Mouse (Mus musculus): ENCODE results near the gene Lcat. TPM values are rescaled to one million over a fixed set of nuclear protein-coding genes. Genes with fewer than 3 reads are reported as not detected.

Lcat gene
- polyA plus RNA-seq, 1 experiment, result 2.7 TPM

- Histone ChIP-seq H3K27ac (ENCODE audit: insufficient read depth, low read length) (no peak within 1 kb of the TSS), H3K4me3 (ENCODE audit: extremely low read depth, insufficient read depth, insufficient read length) (no peak within 1 kb of the TSS), H3K27me3 (ENCODE audit: control insufficient read depth, insufficient read depth, low read length) (no peaks in the 10 kb centered on the region), H3K36me3 (ENCODE audit: control insufficient read depth, insufficient read depth, low read length) (peaks cover 40% of the 10 kb centered on the region), H3K4me1 (ENCODE audit: control insufficient read depth, insufficient read depth, insufficient read length) (no peaks in the 10 kb centered on the region)
- 71% methylated on average over 11 of the region's 11 CpGs for WGBS
- DNase-seq (ENCODE audit: low read depth in 1 of 2, low spot score in 2 of 2), result no peak
- TF ChIP-seq CTCF (IDR thresholded peaks at IDR 0.05; ENCODE audit: extremely low read depth, insufficient read depth, insufficient read length, insufficient replicate concordance) (no peak), POLR2A (IDR thresholded peaks at IDR 0.05; ENCODE audit: low read depth, low read length) (no peak)
Observed at GRCm38 (mm10) chr8:105893339-105893738, 49.8 kb downstream of the Lcat start, which contains the start of gene Nrn1l. Gene Nrn1l, plus strand, starts transcription at chr8:105893567.

- no peak for TF ChIP-seq CTCF (IDR thresholded peaks at IDR 0.05; ENCODE audit: extremely low read depth, insufficient read depth, insufficient read length, insufficient replicate concordance)
- TF ChIP-seq POLR2A (IDR thresholded peaks at IDR 0.05; ENCODE audit: low read depth, low read length), result no peak
- DNase-seq (ENCODE audit: low read depth in 1 of 2, low spot score in 2 of 2), result no peak
- no peaks in the 10 kb centered on the region for H3K4me1 ChIP-seq (ENCODE audit: control insufficient read depth, insufficient read depth, insufficient read length)
- no peaks in the 10 kb centered on the region for H3K27me3 ChIP-seq (ENCODE audit: control insufficient read depth, insufficient read depth, low read length)
- H3K27ac ChIP-seq (ENCODE audit: insufficient read depth, low read length), result no peak overlapping the region
- no peak overlapping the region for H3K4me3 ChIP-seq (ENCODE audit: extremely low read depth, insufficient read depth, insufficient read length)
- H3K36me3 ChIP-seq (ENCODE audit: control insufficient read depth, insufficient read depth, low read length), result peaks cover 48% of the 10 kb centered on the region
- WGBS, result 91% methylated on average over 6 of the region's 6 CpGs
Observed at GRCm38 (mm10) chr8:105892432-105892831, 50.8 kb downstream of the Lcat start.

DNA sequence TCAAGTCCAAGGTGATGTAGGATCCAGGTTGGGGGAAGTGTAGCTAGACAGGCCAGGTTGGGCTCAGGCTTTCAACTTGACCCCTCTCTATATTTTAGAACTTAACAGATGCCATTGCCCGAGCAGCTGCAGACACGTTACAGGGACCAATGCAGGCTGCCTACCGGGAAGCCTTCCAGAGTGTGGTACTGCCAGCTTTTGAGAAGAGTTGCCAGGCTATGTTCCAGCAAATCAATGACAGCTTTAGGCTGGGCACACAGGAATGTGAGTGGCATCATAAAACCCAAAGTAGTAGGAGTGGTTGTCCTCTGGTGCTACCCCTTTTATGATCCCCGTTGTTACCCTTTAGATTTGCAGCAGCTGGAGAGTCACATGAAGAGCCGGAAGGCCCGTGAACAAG is 52.3 kb downstream of the Lcat start:
- no peaks in the 10 kb centered on the region for H3K4me1 ChIP-seq (ENCODE audit: control insufficient read depth, insufficient read depth, insufficient read length)
- no peaks in the 10 kb centered on the region for H3K27me3 ChIP-seq (ENCODE audit: control insufficient read depth, insufficient read depth, low read length)
- H3K4me3 ChIP-seq (ENCODE audit: extremely low read depth, insufficient read depth, insufficient read length), result no peak overlapping the region
- DNase-seq (ENCODE audit: low read depth in 1 of 2, low spot score in 2 of 2), result no peak
- H3K36me3 ChIP-seq (ENCODE audit: control insufficient read depth, insufficient read depth, low read length), result peaks cover 64% of the 10 kb centered on the region
- no peak for TF ChIP-seq POLR2A (IDR thresholded peaks at IDR 0.05; ENCODE audit: low read depth, low read length)
- no peak for TF ChIP-seq CTCF (IDR thresholded peaks at IDR 0.05; ENCODE audit: extremely low read depth, insufficient read depth, insufficient read length, insufficient replicate concordance)
- no peak overlapping the region for H3K27ac ChIP-seq (ENCODE audit: insufficient read depth, low read length)
- 92% methylated on average over 6 of the region's 6 CpGs for whole genome bisulfite sequencing

DNA sequence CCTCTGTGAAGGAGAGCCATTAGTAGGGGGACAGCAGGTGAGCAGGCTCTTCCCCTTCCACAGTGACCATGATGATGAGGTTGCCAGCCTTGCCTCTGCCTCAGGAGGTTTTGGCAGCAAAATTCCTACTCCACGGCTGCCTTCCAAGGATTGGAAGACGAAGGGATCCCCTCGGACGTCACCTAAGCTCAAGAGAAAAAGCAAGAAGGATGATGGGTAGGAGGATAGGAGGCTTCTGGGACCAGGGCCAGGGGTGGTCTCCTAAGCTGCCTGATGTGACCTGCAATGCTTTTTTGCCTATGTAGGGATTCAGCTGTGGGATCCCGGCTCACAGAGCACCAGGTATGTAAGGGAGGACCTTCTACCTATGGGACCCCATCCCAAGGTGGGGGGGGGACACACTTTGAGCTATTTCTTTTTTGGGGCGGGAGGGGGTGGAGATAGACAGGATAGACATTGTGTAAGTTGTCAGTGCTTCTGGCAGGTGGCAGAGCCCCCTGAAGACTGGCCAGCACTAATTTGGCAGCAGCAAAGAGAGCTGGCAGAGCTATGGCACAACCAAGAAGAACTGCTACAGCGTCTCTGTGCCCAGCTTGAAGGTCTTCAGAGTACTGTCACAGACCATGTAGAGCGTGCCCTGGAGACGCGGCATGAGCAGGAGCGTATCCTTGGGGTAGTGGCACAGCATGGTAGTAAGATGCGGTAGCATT is 53.3 kb downstream of the Lcat start:
- H3K27ac ChIP-seq (ENCODE audit: insufficient read depth, low read length), result no peak overlapping the region
- no peak for TF ChIP-seq CTCF (IDR thresholded peaks at IDR 0.05; ENCODE audit: extremely low read depth, insufficient read depth, insufficient read length, insufficient replicate concordance)
- TF ChIP-seq POLR2A (IDR thresholded peaks at IDR 0.05; ENCODE audit: low read depth, low read length), result no peak
- H3K4me3 ChIP-seq (ENCODE audit: extremely low read depth, insufficient read depth, insufficient read length), result no peak overlapping the region
- H3K27me3 ChIP-seq (ENCODE audit: control insufficient read depth, insufficient read depth, low read length), result no peaks in the 10 kb centered on the region
- peaks cover 70% of the 10 kb centered on the region for H3K36me3 ChIP-seq (ENCODE audit: control insufficient read depth, insufficient read depth, low read length)
- WGBS, result 97% methylated on average over 12 of the region's 12 CpGs
- H3K4me1 ChIP-seq (ENCODE audit: control insufficient read depth, insufficient read depth, insufficient read length), result no peaks in the 10 kb centered on the region
- DNase-seq (ENCODE audit: low read depth in 1 of 2, low spot score in 2 of 2), result no peak

Other genes starting within 250 kb of the Lcat start
- 47.3 and 62.1 TPM in 2 replicates for gene Acd, start 242.3 kb downstream of the Lcat start, polyA plus RNA-seq (2012; rRNA removed)
- 8.7 and 12.1 TPM in 2 replicates for gene Pard6a, start 242.2 kb downstream of the Lcat start, polyA plus RNA-seq (2012; rRNA removed)
- gene 4933405L10Rik, start 235.7 kb downstream of the Lcat start, polyA plus RNA-seq (2012; rRNA removed), result not detected in 2 replicates
- 4.3 and 6.2 TPM in 2 replicates for gene Enkd1, start 235.2 kb downstream of the Lcat start, polyA plus RNA-seq (2012; rRNA removed)
- 2.3 and 2.4 TPM in 2 replicates for gene Gfod2, start 184.7 kb downstream of the Lcat start, polyA plus RNA-seq (2012; rRNA removed)
- gene Ranbp10, start 116.0 kb downstream of the Lcat start, polyA plus RNA-seq (2012; rRNA removed), result 50.0 and 59.9 TPM in 2 replicates
- gene Tsnaxip1, start 115.7 kb downstream of the Lcat start, polyA plus RNA-seq (2012; rRNA removed), result 0.07 and 0.14 TPM in 2 replicates
- gene Cenpt, start 90.1 kb downstream of the Lcat start, polyA plus RNA-seq (2012; rRNA removed), result 14.2 and 16.4 TPM in 2 replicates
- gene Thap11, start 88.2 kb downstream of the Lcat start, polyA plus RNA-seq (2012; rRNA removed), result 33.7 and 41.2 TPM in 2 replicates
- gene Nutf2, start 82.8 kb downstream of the Lcat start, polyA plus RNA-seq (2012; rRNA removed), result 13.1 and 14.5 TPM in 2 replicates
- 71.3 and 90.0 TPM in 2 replicates for gene Edc4, start 62.5 kb downstream of the Lcat start, polyA plus RNA-seq (2012; rRNA removed)
- gene Nrn1l, start 49.8 kb downstream of the Lcat start, polyA plus RNA-seq (2012; rRNA removed), result 3.0 and 3.1 TPM in 2 replicates
- 24.3 and 30.3 TPM in 2 replicates for gene Pskh1, start 42.9 kb downstream of the Lcat start, polyA plus RNA-seq (2012; rRNA removed)
- 4,893 and 4,931 TPM in 2 replicates for gene Ctrl, start 9.5 kb downstream of the Lcat start, polyA plus RNA-seq (2012; rRNA removed)
- 228 and 357 TPM in 2 replicates for gene Psmb10, start 4.9 kb downstream of the Lcat start, polyA plus RNA-seq (2012; rRNA removed)
- 25.1 and 29.5 TPM in 2 replicates for gene Slc12a4, start 22.7 kb upstream of the Lcat start, polyA plus RNA-seq (2012; rRNA removed)
- 0.20 and 0.48 TPM in 2 replicates for gene Dpep3, start 36.0 kb upstream of the Lcat start, polyA plus RNA-seq (2012; rRNA removed)
- gene Dus2, start 48.0 kb upstream of the Lcat start, polyA plus RNA-seq (2012; rRNA removed), result 5.1 and 7.1 TPM in 2 replicates
- not detected in 2 replicates for gene Dpep2nb, start 62.6 kb upstream of the Lcat start, polyA plus RNA-seq (2012; rRNA removed)
- gene Ddx28, start 68.5 kb upstream of the Lcat start, polyA plus RNA-seq (2012; rRNA removed), result 6.6 and 9.5 TPM in 2 replicates
- 29.5 and 35.7 TPM in 2 replicates for gene Nfatc3, start 115.5 kb upstream of the Lcat start, polyA plus RNA-seq (2012; rRNA removed)
- gene Esrp2, start 193.6 kb upstream of the Lcat start, polyA plus RNA-seq (2012; rRNA removed), result 0.67 and 0.69 TPM in 2 replicates
- 24.6 and 35.4 TPM in 2 replicates for gene Pla2g15, start 207.0 kb upstream of the Lcat start, polyA plus RNA-seq (2012; rRNA removed)
- 22.4 and 22.6 TPM in 2 replicates for gene Slc7a6, start 225.5 kb upstream of the Lcat start, polyA plus RNA-seq (2012; rRNA removed)